Mouse (Mus musculus): ENCODE measurements around the gene Atf7ip2. TPM values are rescaled to one million over a fixed set of nuclear protein-coding genes. Genes with fewer than 3 reads are reported as not detected.

Gene Atf7ip2
- polyA plus RNA-seq, 1 experiment from 2014 or later = 0.70 TPM

- Histone ChIP-seq H3K27ac (no peak overlapping the region), H3K36me3 (no peaks in the 10 kb centered on the region), H3K4me1 (no peaks in the 10 kb centered on the region), H3K27me3 (no peaks in the 10 kb centered on the region), H3K4me3 (no peak overlapping the region), H3K9ac (no peak overlapping the region), H3K4me2 (replicated peaks) (no peak overlapping the region), H3K9me3 (replicated peaks) (no peaks in the 10 kb centered on the region)
- WGBS = 72% methylated on average over 3 of the region's 3 CpGs
- no peak for ATAC-seq (ENCODE audit: low FRiP score)
Measured at GRCm38 (mm10) chr16:10300231-10301186, 108.0 kb downstream of the Atf7ip2 start.

Small RNA genes within 50 kb of the gene (microRNA-seq; reads per million reads assigned to microRNA genes)
- not detected for gene Gm22932

Other genes starting within 250 kb of the Atf7ip2 start
- gene Grin2a, start 197.2 kb upstream of the Atf7ip2 start, polyA plus RNA-seq (2016; fragmentation: Nextera tagmentation; extraction: Ambion mirVana) = 1.9 and 2.9 TPM in 2 replicates
- 1.1 and 1.4 TPM in 2 replicates for gene Rpl39l, start 22.5 kb upstream of the Atf7ip2 start, polyA plus RNA-seq (2016; fragmentation: Nextera tagmentation; extraction: Ambion mirVana)
- 5.2 and 5.6 TPM in 2 replicates for gene Emp2, start 121.3 kb downstream of the Atf7ip2 start, polyA plus RNA-seq (2016; fragmentation: Nextera tagmentation; extraction: Ambion mirVana)
- gene Tekt5, start 202.8 kb downstream of the Atf7ip2 start, polyA plus RNA-seq (2016; fragmentation: Nextera tagmentation; extraction: Ambion mirVana) = 0.75 and 0.91 TPM in 2 replicates
- 50.7 and 57.6 TPM in 2 replicates for gene Nubp1, start 219.2 kb downstream of the Atf7ip2 start, polyA plus RNA-seq (2016; fragmentation: Nextera tagmentation; extraction: Ambion mirVana)